Mouse (Mus musculus): ENCODE data around the gene Nr2c2ap. TPM values are rescaled to one million over a fixed set of nuclear protein-coding genes. Genes with fewer than 3 reads are reported as not detected.
A peak's percentile ranks its signal among the peaks of the same experiment; 100 is the strongest.

Gene Nr2c2ap
- total RNA-seq, 1 experiment from 2014 or later: 9.0 TPM

- no peak for ATAC-seq (replicated peaks; ENCODE audit: low read depth, poor library complexity, severe bottlenecking)
These were observed 12.1 kb upstream of the Nr2c2ap start for GRCm38 (mm10) chr8:70118726-70119700.

DNA sequence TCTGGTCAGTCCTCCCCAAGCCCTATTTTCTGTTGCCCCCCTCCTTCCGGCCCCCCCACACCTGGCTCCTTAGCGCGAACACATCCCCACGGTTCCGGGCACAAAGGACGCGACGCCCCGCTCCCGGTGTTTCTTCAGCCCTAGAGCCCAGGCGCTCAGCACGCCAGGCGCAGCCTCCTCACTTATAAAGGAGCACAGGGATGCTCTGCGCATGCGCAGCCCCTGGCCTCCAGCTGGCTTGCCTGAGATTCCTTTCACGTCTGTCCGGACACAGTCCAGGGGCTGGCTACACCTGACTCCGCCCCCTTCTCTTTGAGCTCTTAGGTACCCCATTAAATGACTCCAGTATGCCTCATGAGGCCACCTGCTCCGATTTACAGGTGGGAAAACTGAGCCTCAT lies 10.5 kb upstream of the Nr2c2ap start, which contains the start of gene Ncan:
Ncan (minus strand) TSS at position 207 of the 400 bp plus-strand sequence.
- peak; percentile 28; the same call in 1 of the 2 replicates for ATAC-seq (replicated peaks; ENCODE audit: low read depth, poor library complexity, severe bottlenecking)

GRCm38 (mm10) chr8:70122863-70123262 lies 8.3 kb upstream of the Nr2c2ap start:
- peak; percentile 66 for ATAC-seq (replicated peaks; ENCODE audit: low read depth, poor library complexity, severe bottlenecking)

DNA sequence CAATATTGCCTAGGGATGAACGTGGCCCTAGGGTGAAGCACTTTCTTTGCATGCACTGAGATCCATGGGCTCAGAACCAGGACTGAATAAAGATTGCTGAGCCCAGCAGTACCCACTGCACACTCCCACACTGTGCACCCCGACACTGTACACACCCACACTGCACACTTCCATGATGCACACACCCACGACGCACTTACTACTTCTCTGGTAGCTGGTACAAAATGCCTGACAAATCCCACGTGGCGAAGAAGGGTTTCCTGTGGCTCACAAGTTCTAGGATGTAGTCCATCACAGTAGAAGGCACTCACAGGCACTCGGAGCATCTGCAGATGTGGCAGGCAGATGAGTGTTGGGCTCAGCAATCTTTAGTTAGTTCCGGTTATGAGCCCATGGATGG lies 6.1 kb upstream of the Nr2c2ap start:
- no peak for ATAC-seq (replicated peaks; ENCODE audit: low read depth, poor library complexity, severe bottlenecking)

DNA sequence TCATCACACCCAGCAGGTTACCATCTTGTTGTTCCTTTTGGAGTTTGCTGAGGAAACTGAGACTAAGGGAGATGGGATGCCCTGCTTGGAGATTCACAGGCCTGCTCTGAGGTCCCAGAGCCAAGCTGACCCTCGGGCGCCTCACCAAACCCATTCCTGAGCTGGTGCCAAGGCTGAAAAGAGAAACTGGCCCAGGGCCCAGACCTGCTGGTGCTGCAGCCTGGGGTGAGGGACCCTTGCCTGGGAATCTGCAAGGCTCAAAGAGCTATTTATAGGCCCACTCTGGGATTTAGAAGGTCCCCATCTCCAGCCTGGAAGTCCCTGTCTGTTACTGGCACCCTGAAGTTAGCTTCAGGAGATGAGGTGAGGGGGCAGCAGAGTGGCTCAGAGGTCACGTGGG lies 2.7 kb upstream of the Nr2c2ap start:
- no peak for ATAC-seq (replicated peaks; ENCODE audit: low read depth, poor library complexity, severe bottlenecking)

- no peak for ATAC-seq (replicated peaks; ENCODE audit: low read depth, poor library complexity, severe bottlenecking)
These were observed 1.7 kb upstream of the Nr2c2ap start for GRCm38 (mm10) chr8:70129309-70129952.

DNA sequence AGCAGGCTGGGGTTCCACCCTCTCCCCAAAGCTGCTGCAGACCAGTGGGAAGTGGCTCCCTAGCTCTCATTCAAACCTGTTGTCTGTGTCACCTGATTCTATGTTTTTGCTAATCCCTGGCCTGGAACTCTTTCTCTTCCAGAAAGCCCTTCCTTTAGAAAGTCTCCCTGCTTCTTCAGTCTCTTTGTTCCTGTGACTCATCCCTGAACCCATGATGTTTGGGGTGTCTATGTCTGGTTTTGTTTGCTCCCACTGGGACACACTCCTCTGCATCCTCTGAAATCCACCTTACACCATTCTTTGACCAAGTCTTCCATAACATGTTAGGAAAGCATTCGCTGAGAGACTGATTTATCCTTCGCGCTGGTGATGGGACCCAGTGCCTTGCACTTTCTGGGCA lies 1.1 kb upstream of the Nr2c2ap start:
- no peak for ATAC-seq (replicated peaks; ENCODE audit: low read depth, poor library complexity, severe bottlenecking)

- no peak for ATAC-seq (replicated peaks; ENCODE audit: low read depth, poor library complexity, severe bottlenecking)
These were observed 3.0 kb downstream of the Nr2c2ap start for GRCm38 (mm10) chr8:70134086-70134485.

DNA sequence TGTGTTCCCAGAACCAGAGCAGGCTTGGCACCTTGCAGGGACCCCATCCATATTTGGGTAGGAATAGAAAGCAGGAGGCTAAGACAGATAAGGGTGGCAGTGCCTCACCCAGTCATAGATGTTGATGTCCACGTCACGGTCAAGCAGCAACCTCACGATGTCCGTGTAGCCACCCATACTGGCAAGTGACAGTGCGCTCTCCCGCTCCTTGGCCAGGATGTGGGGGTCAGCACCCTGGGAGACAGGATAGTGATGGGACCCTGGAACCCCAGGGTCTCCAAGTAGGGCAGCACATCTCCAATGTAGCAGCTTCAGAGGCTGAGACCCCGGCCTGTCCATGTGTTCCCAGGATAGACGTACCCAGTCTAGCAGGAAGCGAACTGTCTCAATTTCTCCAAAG lies 3.8 kb downstream of the Nr2c2ap start:
- ATAC-seq (replicated peaks; ENCODE audit: low read depth, poor library complexity, severe bottlenecking): no peak

DNA sequence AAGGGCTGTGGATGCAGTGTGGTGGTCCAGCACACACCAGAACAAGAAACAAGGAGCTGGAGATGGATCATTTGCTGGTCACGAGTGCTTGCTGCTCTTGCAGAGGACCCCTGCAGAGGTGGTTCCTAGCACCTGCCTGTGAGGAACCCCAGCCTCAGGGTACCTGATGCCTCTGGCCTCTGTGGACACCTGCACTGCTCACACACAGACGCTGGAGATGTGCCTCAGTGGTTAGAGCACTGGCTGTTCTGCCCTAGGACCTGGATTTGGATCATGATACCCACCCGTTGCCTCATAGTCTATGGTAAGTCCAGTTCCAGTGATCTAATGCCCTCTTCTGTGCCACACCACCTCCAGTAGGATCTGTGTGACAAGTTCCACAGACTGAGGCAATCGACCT lies 5.5 kb downstream of the Nr2c2ap start:
- ATAC-seq (replicated peaks; ENCODE audit: low read depth, poor library complexity, severe bottlenecking): no peak

- no peak for ATAC-seq (replicated peaks; ENCODE audit: low read depth, poor library complexity, severe bottlenecking)
These were observed 6.8 kb downstream of the Nr2c2ap start for GRCm38 (mm10) chr8:70137890-70138289.

DNA sequence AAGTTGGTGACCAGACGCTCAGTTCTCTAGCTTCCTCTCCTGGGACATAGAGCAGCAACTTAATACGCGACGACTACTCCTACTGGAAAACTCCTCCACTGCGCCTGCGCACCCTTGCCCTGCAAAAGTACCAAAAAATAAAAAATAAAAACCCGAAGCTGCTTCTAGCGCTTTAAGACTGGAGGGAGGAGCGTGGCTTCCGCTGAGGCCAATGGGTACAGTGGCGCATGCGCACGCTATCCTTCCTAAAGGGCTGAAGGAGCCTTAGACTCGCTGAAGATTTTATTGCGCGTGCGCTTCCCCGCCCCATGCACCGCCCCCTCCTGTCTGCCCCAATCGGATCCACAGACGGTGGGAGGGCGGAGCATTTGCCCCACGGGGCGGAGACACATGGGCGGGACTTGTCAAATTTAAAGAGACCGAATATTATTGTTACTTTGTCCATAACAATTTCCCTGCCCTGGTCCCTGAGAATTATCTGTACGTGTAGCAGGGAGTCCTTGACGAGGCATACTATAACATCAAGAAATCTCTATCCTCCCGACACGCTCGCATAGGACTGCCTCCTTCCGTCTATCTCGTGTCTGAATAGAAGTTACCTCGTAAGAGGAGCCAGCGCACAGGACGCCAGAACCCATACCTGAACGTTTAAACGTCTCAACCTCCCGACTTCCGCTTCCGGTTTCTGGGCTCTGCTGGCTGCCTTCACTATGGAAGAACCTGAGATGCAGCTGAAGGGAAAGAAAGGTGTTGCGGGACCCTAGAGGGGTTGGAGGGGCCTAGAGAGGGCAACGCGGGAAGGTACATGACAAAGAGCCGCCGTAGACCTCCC lies 8.1 kb downstream of the Nr2c2ap start, which contains the start of the genes Rfxank, Borcs8 and Mef2b:
Rfxank (minus strand) TSS at position 129 of the 832 bp plus-strand sequence.
Borcs8 (plus strand) TSS at position 474 of the 832 bp plus-strand sequence.
Mef2b (plus strand) TSS at position 686 of the 832 bp plus-strand sequence.
- peak; percentile 95 for ATAC-seq (replicated peaks; ENCODE audit: low read depth, poor library complexity, severe bottlenecking)

DNA sequence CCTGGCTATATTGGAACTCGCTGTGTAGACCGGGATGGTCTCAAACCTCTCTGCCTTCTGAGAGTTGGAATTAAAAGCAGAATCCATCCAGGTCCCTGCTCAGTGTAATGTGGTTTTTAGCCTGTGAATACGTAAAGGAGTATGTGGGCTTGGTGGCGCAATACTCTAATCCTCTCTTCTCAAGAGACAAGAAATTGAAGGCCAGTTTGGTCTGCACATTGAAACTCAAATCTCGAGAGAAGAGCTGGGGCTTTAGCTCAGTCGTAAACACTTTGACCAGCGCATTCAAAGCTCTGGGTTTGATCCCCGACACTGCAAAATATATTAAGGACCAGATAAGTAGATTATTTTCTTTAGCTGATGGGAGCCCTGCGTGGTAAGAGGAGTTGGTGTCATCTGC lies 8.8 kb downstream of the Nr2c2ap start:
- ATAC-seq (replicated peaks; ENCODE audit: low read depth, poor library complexity, severe bottlenecking): peak; percentile 12

GRCm38 (mm10) chr8:70147678-70148607 lies 16.8 kb downstream of the Nr2c2ap start:
- no peak for ATAC-seq (replicated peaks; ENCODE audit: low read depth, poor library complexity, severe bottlenecking)

GRCm38 (mm10) chr8:70150158-70150557 lies 19.0 kb downstream of the Nr2c2ap start:
- ATAC-seq (replicated peaks; ENCODE audit: low read depth, poor library complexity, severe bottlenecking): no peak

DNA sequence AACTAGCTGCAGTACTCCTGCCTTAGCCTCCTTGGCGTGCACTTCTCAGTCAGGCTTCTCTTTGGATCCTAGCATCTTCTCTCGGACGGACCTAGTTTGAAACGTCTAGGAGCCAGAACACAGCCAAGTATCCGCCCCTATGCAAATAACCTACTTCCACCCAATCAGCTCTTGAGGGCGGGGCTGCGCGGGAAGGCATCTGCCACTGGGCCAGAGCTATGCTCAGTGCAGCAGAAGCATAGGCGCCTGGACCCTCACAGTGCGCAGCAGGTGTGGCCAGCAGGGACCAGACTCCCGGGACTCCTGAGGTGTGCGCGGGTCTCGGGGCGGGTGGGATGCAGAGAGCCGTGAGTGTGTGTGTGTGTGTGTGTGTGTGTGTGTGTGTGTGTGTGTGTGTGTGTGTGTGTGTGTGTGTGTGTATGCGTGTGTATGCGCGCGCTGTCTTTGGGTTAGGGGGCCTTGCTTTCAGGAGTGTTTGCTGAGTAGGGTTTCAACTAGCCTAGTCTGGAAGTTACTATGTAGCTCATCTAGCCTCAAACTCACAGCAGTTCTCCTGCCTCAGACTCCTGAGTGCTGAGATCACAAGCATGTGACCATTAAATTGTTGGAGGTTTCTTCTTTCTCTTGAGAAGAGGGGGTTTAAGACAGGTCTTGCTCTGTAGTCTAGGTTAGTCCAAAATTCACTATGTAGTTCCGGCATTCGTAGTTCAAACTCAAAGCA lies 21.6 kb downstream of the Nr2c2ap start:
- peak; percentile 99 for ATAC-seq (replicated peaks; ENCODE audit: low read depth, poor library complexity, severe bottlenecking)

DNA sequence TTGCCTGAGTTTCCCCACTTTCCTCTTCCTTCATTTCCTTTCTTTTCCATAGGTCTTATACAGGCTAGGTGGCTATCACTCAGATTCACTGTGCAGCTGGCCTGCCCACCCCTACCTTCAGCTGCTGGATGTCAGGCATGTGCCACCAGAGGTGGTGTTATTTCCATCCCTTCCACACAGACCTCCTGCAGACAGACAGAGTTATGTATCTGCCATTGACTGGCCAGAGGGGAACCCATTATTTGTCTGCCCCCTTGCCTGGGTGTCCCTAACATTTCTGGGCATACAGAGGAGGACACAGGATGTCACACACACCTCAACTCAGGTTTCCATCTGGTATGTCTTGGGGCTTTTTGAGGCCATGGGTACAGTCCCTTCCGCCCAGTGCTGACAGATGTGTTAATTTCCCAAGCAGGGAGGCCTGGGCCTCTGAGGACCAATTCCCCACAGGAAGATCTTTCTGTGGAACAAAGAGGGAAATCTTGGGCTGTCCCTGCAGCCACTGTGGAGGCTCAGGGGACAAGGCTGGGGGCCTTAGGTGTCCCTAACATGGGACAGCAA lies 26.2 kb downstream of the Nr2c2ap start:
- no peak for ATAC-seq (replicated peaks; ENCODE audit: low read depth, poor library complexity, severe bottlenecking)

All from common myeloid progenitor, adult 5-6 weeks (primary cell).